Mouse (Mus musculus): ENCODE data around the gene Itpripl2.
A peak's percentile ranks its signal among the peaks of the same experiment; 100 is the strongest.

The Itpripl2 gene

GRCm38 (mm10) chr7:118486917-118487316, 4.9 kb downstream of the Itpripl2 start:
- DNase-seq = no peak

GRCm38 (mm10) chr7:118483996-118484395, 7.8 kb downstream of the Itpripl2 start:
- no peak for DNase-seq

GRCm38 (mm10) chr7:118482001-118482400, 9.8 kb downstream of the Itpripl2 start:
- DNase-seq = no peak

DNA sequence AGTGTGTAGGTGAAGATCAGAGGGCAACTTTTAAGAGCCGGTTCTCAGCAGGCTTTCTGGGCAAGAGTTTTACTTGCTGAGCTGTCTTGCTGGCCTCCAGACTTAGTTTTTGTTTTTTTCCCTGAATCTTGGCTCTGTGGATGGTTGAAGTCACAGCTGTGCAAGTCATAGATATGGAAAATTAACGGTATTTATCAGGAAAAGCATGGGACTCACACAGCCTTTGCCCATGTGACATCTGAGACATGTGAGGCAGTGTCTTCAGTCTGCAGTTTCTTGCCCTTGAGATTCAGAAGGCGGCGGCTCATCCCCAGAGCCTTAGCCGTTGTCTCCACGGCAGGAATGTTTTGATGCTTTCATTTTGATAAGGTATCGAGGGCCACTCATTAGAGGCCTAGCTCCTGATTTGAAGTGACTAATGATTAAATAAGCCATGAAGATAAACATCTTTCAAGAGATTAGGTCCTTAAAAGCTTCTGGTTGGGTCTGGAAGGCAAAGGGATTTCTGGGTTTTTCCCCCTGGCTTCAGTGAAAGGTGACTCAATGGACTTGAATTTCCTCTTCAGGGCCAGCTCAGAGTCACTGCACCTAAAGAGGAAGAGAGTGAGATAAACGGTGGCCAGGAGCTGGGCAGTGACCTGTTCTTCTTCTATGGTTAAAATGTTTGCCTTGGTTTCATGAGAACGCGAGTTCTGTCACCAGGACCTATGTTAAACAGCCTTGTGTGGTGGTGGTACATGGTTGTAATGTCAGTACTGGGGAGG, 10.5 kb downstream of the Itpripl2 start:
- DNase-seq = no peak

- DNase-seq = no peak
Measured at GRCm38 (mm10) chr7:118480160-118480709, 11.5 kb downstream of the Itpripl2 start.

DNA sequence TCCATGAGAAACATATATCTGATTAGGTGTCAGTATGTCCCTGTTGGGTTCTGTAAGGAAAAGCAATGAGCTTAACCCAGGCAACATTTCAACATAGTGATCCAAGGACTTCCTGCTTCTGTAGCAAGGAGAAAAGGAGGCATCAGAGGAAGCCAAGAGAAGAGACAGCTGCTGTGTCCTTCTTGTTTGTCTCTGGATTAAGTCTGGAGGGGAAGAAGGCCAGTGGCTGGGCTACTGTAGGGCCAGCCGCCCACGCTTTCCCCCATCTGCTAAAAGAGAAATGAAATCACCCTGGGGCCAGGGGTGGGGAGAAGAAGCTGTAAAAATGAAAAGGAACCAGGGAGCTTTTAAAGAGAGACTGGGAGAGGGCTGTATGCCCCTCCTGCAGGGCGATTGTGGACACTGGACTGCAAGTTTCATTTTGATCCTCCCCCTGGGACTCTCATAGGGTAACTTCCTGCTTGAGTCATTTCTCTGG, 12.9 kb downstream of the Itpripl2 start:
- no peak for DNase-seq

DNA sequence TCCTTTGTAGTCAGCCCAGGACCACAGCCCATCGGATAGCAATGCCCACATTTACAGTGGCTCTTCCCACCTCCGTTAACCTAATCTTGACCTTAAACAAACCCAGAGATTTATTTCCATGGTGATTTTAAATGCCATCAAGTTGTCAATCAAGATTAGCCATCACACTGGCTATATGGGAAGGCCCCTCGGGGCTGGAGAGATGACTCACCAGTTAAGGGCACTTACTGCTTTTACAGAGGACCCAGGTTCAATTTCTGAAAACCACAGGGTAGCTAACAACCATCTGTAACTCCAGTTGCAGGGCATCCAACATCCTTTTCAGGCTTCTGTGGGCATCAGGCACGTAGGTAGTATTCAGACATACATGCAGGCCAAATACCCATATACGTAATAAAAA, 15.3 kb downstream of the Itpripl2 start:
- DNase-seq = no peak

DNA sequence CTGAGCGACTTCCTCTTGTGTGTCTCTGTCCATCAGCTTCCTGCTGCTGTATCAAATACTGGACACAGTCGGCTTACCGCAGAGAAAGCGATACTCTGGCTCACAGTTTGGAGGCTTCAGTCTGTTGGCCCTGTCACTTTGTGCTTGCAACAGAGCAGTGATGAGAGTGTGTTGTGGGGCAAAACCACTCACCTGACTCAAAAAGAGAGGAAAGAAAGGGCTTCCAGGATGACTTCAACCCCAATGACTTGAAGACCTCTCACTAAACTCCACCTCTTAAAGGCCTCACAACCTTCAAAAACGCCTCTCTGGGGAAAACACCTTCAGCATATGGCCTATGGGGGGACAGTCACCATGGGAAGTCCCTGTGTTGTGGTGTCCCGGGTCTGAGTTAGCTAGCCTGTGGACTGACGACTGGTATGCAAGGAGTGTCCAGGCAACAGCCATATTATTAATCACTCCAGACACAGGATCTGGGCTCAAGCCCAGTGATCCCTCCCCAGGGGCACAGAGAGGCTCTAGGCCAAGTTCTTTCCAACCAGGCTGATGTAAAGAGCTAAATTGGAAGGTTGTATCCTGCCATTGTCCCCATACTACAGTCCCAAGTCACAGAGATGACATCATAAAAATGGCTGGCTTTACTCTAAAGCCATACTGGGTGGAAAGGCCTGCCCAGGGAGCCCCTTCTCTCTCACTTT, 16.6 kb downstream of the Itpripl2 start:
- no peak for DNase-seq

DNA sequence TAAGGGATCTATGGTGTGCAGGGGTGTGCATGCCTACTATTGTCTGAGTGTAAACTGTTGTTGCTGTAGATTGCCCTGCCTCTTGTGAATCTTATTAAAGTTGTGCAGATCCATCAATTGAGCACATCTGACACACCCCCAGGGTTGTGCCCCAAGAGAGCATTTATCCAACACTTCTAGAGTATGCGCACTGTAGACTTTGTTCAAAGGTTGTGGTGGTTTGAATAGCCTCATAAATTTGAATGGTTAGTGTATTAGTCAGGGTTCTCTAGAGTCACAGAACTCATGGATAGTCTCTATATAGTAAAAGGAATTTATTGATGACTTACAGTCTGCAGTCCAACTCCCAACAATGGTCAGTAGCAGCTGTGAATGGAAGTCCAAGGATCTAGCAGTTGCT, 18.9 kb downstream of the Itpripl2 start:
- DNase-seq = no peak

DNA sequence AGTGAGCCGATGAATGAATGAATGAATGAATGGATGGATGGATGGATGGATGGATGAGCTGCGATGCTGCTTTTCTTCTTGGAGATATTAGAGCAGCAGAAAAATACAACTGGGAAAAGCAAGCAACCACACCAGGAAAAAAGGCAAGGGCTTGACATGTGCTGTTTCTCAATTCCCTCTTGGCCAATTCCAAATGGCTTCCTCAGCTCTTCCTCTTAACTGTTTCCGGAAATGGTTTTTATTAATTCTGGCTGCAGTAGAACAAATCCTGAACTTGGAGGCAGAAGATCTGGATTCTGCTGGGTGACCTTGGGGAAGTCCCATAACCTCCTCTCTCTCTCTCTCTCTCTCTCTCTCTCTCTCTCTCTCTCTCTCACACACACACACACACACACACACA, 23.7 kb downstream of the Itpripl2 start:
- no peak for DNase-seq

DNA sequence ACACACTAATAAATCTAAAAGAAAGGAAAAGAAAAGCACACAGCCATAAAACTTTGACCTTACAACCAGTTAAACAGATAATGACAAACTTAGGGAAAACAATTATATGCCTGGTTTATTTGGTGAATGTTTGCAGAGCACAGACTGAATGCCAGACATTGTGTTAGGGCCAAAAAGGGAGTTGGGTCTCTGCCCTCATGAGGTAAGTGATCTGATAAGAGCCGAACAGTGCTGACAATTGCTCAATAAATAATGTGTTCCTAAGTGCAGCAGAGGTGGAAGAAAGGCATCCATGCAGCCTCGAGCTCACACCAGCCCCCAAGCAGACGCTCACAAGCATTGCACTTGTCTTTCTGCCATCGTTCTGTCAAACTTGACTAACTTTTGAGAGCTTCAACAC, 27.3 kb downstream of the Itpripl2 start:
- DNase-seq = no peak

- no peak for DNase-seq
Measured at GRCm38 (mm10) chr7:118462818-118463762, 28.7 kb downstream of the Itpripl2 start.

- no peak for DNase-seq
Measured at GRCm38 (mm10) chr7:118461400-118462136, 30.2 kb downstream of the Itpripl2 start.

DNA sequence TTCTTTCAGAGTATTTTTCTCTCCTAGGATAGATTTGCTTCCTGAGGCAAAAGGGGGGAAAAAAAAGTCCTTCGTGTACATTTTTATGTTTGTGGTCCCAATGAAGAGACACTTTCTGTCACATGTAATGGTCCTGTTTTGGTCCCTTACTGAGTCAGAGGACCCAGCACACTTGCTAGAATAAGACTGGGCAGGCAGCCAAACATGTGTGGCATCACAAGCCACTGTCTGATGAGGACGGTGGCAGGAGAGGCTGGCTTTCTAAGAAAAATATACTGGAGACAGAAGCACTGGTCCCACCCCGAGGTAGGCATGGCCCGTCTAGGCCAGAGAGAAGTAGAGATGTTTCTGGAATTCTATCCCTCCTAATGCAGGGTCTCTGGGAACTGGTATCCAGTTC, 38.1 kb downstream of the Itpripl2 start:
- DNase-seq = no peak

DNA sequence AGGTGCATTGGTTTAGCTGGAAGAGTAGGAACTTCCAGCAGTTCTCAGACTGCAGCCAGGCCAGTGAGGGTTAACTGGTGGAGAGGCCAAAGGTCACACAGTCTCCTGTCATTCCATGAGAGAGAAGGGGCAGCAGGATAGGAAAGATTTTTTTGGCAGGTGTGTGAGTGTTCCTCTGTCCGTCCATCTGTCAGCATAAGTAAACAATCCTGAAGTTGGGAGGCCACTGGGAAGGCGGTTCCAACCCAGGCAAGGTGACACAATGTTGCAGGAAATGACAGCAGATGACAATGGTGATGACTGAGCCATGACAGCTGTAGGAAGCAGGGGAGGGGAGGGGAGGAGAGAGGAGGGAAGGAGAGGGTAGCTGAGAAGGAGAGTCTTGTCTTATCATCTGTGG, 38.8 kb downstream of the Itpripl2 start:
- DNase-seq = no peak

DNA sequence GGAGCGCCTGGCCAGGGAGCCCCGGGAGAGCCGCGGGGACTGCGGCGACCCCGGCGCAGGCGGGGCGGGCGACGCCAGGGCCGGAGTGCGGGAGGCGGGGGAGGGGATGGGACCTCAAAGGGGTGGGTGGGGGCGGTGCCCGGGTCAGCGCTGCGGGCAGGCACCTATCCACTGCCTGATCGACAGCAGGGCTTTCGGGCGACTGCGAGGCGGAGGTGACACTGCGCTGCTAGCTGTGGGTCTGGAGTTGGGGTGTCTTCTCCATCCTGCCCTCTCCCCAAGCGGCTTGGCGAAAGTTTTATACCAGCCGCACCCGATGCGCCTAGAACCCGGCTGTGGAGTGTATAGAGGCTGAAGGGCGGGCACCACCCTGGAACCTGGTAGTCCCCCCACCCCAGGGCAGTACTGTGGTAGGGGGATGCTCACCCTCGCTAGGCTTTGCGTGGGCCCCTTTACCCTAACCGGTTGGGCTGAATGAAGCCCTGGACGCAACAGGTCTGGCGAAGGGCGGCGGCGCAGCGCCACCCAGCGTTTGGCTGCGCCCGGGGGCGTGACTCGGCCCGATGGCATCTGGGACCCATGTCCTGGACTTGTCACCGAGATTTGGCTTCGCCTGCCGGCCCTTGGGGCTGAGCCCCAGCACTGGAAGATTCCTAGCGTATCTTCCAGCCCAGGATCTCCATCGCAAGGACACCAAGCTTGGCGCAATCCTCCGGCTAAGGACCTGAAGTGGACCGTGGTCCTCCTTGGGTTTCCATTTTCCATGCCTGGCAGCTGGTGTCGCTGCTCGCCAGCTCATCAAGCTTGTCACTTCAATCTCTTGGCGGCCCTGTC, 43.4 kb downstream of the Itpripl2 start, which contains the start of gene Syt17:
Gene Syt17 (minus strand): TSS at position 89 of the 834 bp plus-strand sequence.
- DNase-seq = peak; percentile 53

DNA sequence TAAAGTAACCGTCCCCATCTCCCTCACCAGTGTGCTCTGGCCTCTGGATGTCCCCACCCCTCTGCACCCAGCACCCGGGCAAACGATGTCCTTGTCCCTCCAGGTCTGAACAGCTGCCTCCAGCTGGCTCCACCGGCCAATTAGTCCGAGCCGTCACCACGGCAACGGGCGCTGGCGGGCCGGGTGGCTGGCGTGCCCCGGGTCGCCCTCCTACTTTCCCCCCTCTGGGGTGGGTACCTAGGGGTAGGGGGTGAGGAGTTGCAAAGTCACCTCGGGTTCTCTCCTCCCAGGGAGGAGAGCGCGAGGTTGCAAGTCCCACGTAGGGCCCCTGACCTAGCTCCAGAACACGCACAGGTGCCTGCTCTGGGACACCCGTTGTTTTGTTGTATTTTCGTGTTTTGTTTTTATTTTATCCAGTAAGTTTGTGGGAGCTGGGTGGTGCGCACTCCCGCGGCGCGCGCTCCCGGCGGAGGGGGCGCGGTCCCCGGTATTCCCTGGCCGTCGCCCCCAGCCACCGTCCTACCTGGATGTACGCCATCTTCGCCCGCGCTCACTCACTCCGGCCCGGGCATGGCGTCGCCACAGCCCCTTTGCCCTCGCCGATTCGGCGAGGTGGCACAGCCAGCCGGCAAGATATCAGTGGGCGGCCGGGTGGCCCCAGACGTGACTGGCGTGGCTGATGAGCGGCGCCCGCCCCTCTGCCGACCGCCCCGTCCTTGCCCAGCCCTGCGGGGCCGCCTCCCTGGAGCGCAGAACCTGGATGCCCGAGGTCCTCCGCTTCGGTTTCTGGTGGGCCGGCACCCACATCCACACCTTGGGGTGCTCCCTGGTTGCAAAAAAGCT, 44.3 kb downstream of the Itpripl2 start:
- DNase-seq = peak; percentile 10

GRCm38 (mm10) chr7:118443895-118444485, 47.8 kb downstream of the Itpripl2 start:
- DNase-seq = no peak

DNA sequence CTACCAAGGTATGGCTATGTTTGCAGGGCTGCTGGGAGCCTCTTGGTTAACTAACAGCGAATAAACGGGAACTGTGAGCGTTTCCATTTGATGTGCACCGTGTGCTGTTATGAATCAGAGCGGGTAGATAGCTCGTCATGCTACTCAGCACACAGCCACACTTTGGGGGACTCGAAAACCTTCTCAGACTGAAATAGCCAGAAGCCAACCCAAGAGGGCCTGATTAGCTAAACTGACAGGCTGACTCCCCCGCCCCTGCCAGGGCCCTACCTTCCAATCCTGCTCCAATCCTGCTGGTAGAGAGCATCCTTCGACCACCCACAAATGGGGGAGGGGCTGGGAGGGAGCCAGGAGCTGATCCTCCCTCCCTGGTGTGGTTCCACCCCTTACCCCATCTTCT, 48.4 kb downstream of the Itpripl2 start:
- DNase-seq = no peak

DNA sequence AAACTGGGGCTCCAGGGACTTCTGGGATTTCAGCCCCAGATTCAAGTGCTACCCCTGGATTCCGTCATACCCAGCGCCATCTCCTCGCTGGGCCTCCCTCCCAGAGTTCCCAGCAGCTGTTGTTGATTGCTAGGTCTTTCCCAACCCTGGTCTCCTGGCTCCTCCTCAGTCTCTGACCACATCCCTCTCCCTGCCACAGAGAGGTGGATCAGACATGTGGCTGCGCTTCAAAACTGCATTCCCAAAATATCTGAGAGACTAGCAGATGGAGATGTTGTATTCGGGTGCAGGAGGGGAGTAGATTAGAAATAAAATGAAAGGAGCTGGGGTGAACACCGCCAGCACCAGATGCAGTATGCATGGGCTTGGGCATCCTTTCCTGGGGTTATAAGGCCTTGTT, 50.2 kb downstream of the Itpripl2 start:
- no peak for DNase-seq

Measured in thymus, postnatal 4 days (tissue).